Mouse (Mus musculus): ENCODE results near the gene Anxa6. TPM values are rescaled to one million over a fixed set of nuclear protein-coding genes. Genes with fewer than 3 reads are reported as not detected.

The Anxa6 gene
- polyA plus RNA-seq, 1 experiment from 2014 or later = 86.9 TPM

GRCm38 (mm10) chr11:55075602-55076001 lies 42.4 kb upstream of the Anxa6 start:
- no peaks in the 10 kb centered on the region for H3K4me1 ChIP-seq (replicated peaks; ENCODE audit: control insufficient read depth, insufficient read depth, low read length)
- no peak overlapping the region for H3K9ac ChIP-seq (ENCODE audit: low read depth, low read length)
- H3K4me3 ChIP-seq (ENCODE audit: low read depth, low read length) = no peak overlapping the region
- no peaks in the 10 kb centered on the region for H3K9me3 ChIP-seq (ENCODE audit: control insufficient read depth)
- TF ChIP-seq CTCF (IDR thresholded peaks at IDR 0.05; ENCODE audit: low read depth) = no peak
- no peak overlapping the region for H3K4me2 ChIP-seq (replicated peaks; ENCODE audit: low read depth)
- H3K27ac ChIP-seq (ENCODE audit: low read depth, low read length) = no peak overlapping the region
- WGBS = 52% methylated on average over 2 of the region's 2 CpGs
- no peaks in the 10 kb centered on the region for H3K27me3 ChIP-seq (replicated peaks; ENCODE audit: control insufficient read depth, insufficient read depth, low read length)
- H3K36me3 ChIP-seq (ENCODE audit: control insufficient read depth, insufficient read depth) = no peaks in the 10 kb centered on the region
- ATAC-seq = no peak

- H3K9ac ChIP-seq (ENCODE audit: low read depth, low read length) = no peak overlapping the region
- ATAC-seq = no peak
- no peak overlapping the region for H3K4me3 ChIP-seq (ENCODE audit: low read depth, low read length)
- H3K4me1 ChIP-seq (replicated peaks; ENCODE audit: control insufficient read depth, insufficient read depth, low read length) = no peaks in the 10 kb centered on the region
- H3K36me3 ChIP-seq (ENCODE audit: control insufficient read depth, insufficient read depth) = no peaks in the 10 kb centered on the region
- TF ChIP-seq CTCF (IDR thresholded peaks at IDR 0.05; ENCODE audit: low read depth) = no peak
- H3K4me2 ChIP-seq (replicated peaks; ENCODE audit: low read depth) = no peak overlapping the region
- no peaks in the 10 kb centered on the region for H3K9me3 ChIP-seq (ENCODE audit: control insufficient read depth)
- H3K27ac ChIP-seq (ENCODE audit: low read depth, low read length) = no peak overlapping the region
- 72% methylated on average over 10 of the region's 10 CpGs for WGBS
- no peaks in the 10 kb centered on the region for H3K27me3 ChIP-seq (replicated peaks; ENCODE audit: control insufficient read depth, insufficient read depth, low read length)
These were observed 39.9 kb upstream of the Anxa6 start for GRCm38 (mm10) chr11:55073191-55073590.

GRCm38 (mm10) chr11:55072467-55072866 lies 39.2 kb upstream of the Anxa6 start:
- no peak overlapping the region for H3K27ac ChIP-seq (ENCODE audit: low read depth, low read length)
- no peak overlapping the region for H3K4me2 ChIP-seq (replicated peaks; ENCODE audit: low read depth)
- no peaks in the 10 kb centered on the region for H3K27me3 ChIP-seq (replicated peaks; ENCODE audit: control insufficient read depth, insufficient read depth, low read length)
- no peak for ATAC-seq
- 79% methylated on average over 8 of the region's 8 CpGs for WGBS
- H3K36me3 ChIP-seq (ENCODE audit: control insufficient read depth, insufficient read depth) = no peaks in the 10 kb centered on the region
- H3K9me3 ChIP-seq (ENCODE audit: control insufficient read depth) = no peaks in the 10 kb centered on the region
- no peak overlapping the region for H3K4me3 ChIP-seq (ENCODE audit: low read depth, low read length)
- no peaks in the 10 kb centered on the region for H3K4me1 ChIP-seq (replicated peaks; ENCODE audit: control insufficient read depth, insufficient read depth, low read length)
- no peak overlapping the region for H3K9ac ChIP-seq (ENCODE audit: low read depth, low read length)
- no peak for TF ChIP-seq CTCF (IDR thresholded peaks at IDR 0.05; ENCODE audit: low read depth)

GRCm38 (mm10) chr11:55071344-55071743 lies 38.1 kb upstream of the Anxa6 start:
- Histone ChIP-seq H3K27me3 (replicated peaks; ENCODE audit: control insufficient read depth, insufficient read depth, low read length) (no peaks in the 10 kb centered on the region), H3K27ac (ENCODE audit: low read depth, low read length) (no peak overlapping the region), H3K4me3 (ENCODE audit: low read depth, low read length) (no peak overlapping the region), H3K36me3 (ENCODE audit: control insufficient read depth, insufficient read depth) (no peaks in the 10 kb centered on the region), H3K9ac (ENCODE audit: low read depth, low read length) (no peak overlapping the region), H3K4me1 (replicated peaks; ENCODE audit: control insufficient read depth, insufficient read depth, low read length) (no peaks in the 10 kb centered on the region), H3K9me3 (ENCODE audit: control insufficient read depth) (no peaks in the 10 kb centered on the region), H3K4me2 (replicated peaks; ENCODE audit: low read depth) (no peak overlapping the region)
- no peak for ATAC-seq
- WGBS = 88% methylated on average over 5 of the region's 5 CpGs
- TF ChIP-seq CTCF (IDR thresholded peaks at IDR 0.05; ENCODE audit: low read depth) = no peak

- no peak for ATAC-seq
- no peak for TF ChIP-seq CTCF (IDR thresholded peaks at IDR 0.05; ENCODE audit: low read depth)
- Histone ChIP-seq H3K27me3 (replicated peaks; ENCODE audit: control insufficient read depth, insufficient read depth, low read length) (no peaks in the 10 kb centered on the region), H3K4me2 (replicated peaks; ENCODE audit: low read depth) (no peak overlapping the region), H3K9ac (ENCODE audit: low read depth, low read length) (no peak overlapping the region), H3K27ac (ENCODE audit: low read depth, low read length) (no peak overlapping the region), H3K4me3 (ENCODE audit: low read depth, low read length) (no peak overlapping the region), H3K36me3 (ENCODE audit: control insufficient read depth, insufficient read depth) (no peaks in the 10 kb centered on the region), H3K4me1 (replicated peaks; ENCODE audit: control insufficient read depth, insufficient read depth, low read length) (no peaks in the 10 kb centered on the region), H3K9me3 (ENCODE audit: control insufficient read depth) (no peaks in the 10 kb centered on the region)
- WGBS = 52% methylated on average over 2 of the region's 2 CpGs
These were observed 35.8 kb upstream of the Anxa6 start for GRCm38 (mm10) chr11:55069023-55069422.

GRCm38 (mm10) chr11:55066921-55067320 lies 33.7 kb upstream of the Anxa6 start:
- H3K27ac ChIP-seq (ENCODE audit: low read depth, low read length) = no peak overlapping the region
- H3K9me3 ChIP-seq (ENCODE audit: control insufficient read depth) = no peaks in the 10 kb centered on the region
- ATAC-seq = no peak
- TF ChIP-seq CTCF (IDR thresholded peaks at IDR 0.05; ENCODE audit: low read depth) = no peak
- no peaks in the 10 kb centered on the region for H3K4me1 ChIP-seq (replicated peaks; ENCODE audit: control insufficient read depth, insufficient read depth, low read length)
- H3K4me3 ChIP-seq (ENCODE audit: low read depth, low read length) = no peak overlapping the region
- H3K36me3 ChIP-seq (ENCODE audit: control insufficient read depth, insufficient read depth) = no peaks in the 10 kb centered on the region
- no peak overlapping the region for H3K4me2 ChIP-seq (replicated peaks; ENCODE audit: low read depth)
- WGBS = 55% methylated on average over 4 of the region's 4 CpGs
- H3K27me3 ChIP-seq (replicated peaks; ENCODE audit: control insufficient read depth, insufficient read depth, low read length) = no peaks in the 10 kb centered on the region
- no peak overlapping the region for H3K9ac ChIP-seq (ENCODE audit: low read depth, low read length)

- no peak overlapping the region for H3K4me2 ChIP-seq (replicated peaks; ENCODE audit: low read depth)
- no peak overlapping the region for H3K4me3 ChIP-seq (ENCODE audit: low read depth, low read length)
- no peak for ATAC-seq
- no peaks in the 10 kb centered on the region for H3K36me3 ChIP-seq (ENCODE audit: control insufficient read depth, insufficient read depth)
- H3K27ac ChIP-seq (ENCODE audit: low read depth, low read length) = no peak overlapping the region
- no peak overlapping the region for H3K9ac ChIP-seq (ENCODE audit: low read depth, low read length)
- H3K9me3 ChIP-seq (ENCODE audit: control insufficient read depth) = no peaks in the 10 kb centered on the region
- no peak for TF ChIP-seq CTCF (IDR thresholded peaks at IDR 0.05; ENCODE audit: low read depth)
- no peaks in the 10 kb centered on the region for H3K27me3 ChIP-seq (replicated peaks; ENCODE audit: control insufficient read depth, insufficient read depth, low read length)
- whole genome bisulfite sequencing = 44% methylated on average over 5 of the region's 5 CpGs
- H3K4me1 ChIP-seq (replicated peaks; ENCODE audit: control insufficient read depth, insufficient read depth, low read length) = no peaks in the 10 kb centered on the region
These were observed 29.6 kb upstream of the Anxa6 start for GRCm38 (mm10) chr11:55062856-55063255.
